10 mouse cellular contexts compared by ENCODE assay signal in the genomic region with DNA sequence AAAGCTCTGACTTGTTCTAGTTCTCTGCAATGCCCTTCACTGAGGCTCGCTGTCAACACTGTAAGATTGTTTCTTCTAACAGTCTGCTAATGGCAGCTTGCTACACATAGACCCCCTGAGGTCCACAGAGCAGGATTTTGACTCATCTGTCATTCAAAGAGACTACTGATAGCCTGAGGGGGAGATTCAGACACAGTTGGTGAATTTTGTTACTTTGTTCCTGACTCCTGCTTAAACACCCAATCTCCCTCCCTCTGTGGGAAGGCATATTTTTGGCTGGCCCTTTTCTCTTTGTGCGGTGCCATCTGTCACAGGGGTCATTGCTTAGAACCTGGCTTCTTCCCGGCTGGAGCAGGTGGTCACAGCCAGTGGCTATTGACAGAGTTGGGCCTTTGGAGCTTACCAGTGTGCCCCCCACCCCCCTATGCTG. TPM values are rescaled to one million over a fixed set of nuclear protein-coding genes. Genes with fewer than 3 reads are reported as not detected.
A peak's percentile ranks its signal among the peaks of the same experiment; 100 is the strongest.
DNase-seq lines count a peak whose midpoint lies in the region; ATAC-seq and TF ChIP-seq lines count a peak whose summit lies in the region.
"Had no signal": no experiment of that assay in that cellular context is flagged by ENCODE, and none has a peak within 500 bp of the region (broad histone marks: within the 10 kb centered on the region; RNA-seq: fewer than 3 reads in every experiment).

No protein-coding gene starts in this region.

- peaks cover 28% of the 10 kb centered on the region for H3K4me1 ChIP-seq in hindbrain, embryonic 14.5 days (replicated peaks; ENCODE audit: control insufficient read depth, insufficient read depth, low read length)
- peaks cover 19% of the 10 kb centered on the region for H3K4me1 ChIP-seq in olfactory bulb, adult 2 months (ENCODE audit: control insufficient read depth, insufficient read depth, low read length)

- no peak overlapping the region for H3K4me3 ChIP-seq in hindbrain, embryonic 14.5 days (replicated peaks; ENCODE audit: low read length)
- no peak overlapping the region for H3K4me3 ChIP-seq in olfactory bulb, adult 2 months (ENCODE audit: insufficient read depth, low read depth, low read length)

- intact Hi-C loops in left cerebral cortex, postnatal 4 days (cut with DNase I) = no loop called here
- intact Hi-C loops in left cerebral cortex, postnatal 25 days (cut with DNase I) = loop anchor here (2.0 kb wide), 1 partner anchor 39 kb away; no protein-coding TSS in a partner anchor

- H3K4me2 ChIP-seq in hindbrain, embryonic 14.5 days (replicated peaks) = no peak overlapping the region
- H3K4me2 ChIP-seq: lung, embryonic 14.5 days had no signal

- no peak overlapping the region for H3K9ac ChIP-seq in hindbrain, embryonic 14.5 days
- H3K9ac ChIP-seq: lung, embryonic 14.5 days had no signal

- H3K36me3 ChIP-seq in hindbrain, embryonic 14.5 days (replicated peaks; ENCODE audit: control insufficient read depth, insufficient read depth) = no peaks in the 10 kb centered on the region

- peak; percentile 73; the same call in 1 of the 2 replicates for ATAC-seq in hindbrain, embryonic 14.5 days (ENCODE audit: low FRiP score)
- no peak for ATAC-seq in monocyte, adult 5-6 weeks (replicated peaks; ENCODE audit: insufficient number of reproducible peaks, low FRiP score, low TSS enrichment, poor library complexity, severe bottlenecking)

- H3K9me3 ChIP-seq in hindbrain, embryonic 14.5 days (ENCODE audit: control insufficient read depth, low read length) = no peaks in the 10 kb centered on the region

- H3K27me3 ChIP-seq in hindbrain, embryonic 14.5 days (ENCODE audit: control insufficient read depth, insufficient read depth, low read length) = no peaks in the 10 kb centered on the region

- peak overlapping the region; percentile 82 for H3K27ac ChIP-seq in hindbrain, embryonic 14.5 days
- peak overlapping the region; percentile 23; the same call in 1 of the 2 replicates for H3K27ac ChIP-seq in olfactory bulb, adult 2 months (ENCODE audit: insufficient read depth, low read depth, low read length)

- no peak for TF ChIP-seq POLR2A in olfactory bulb, adult 2 months (IDR thresholded peaks at IDR 0.05; ENCODE audit: insufficient read depth, low read depth, low read length)

- TF ChIP-seq CTCF in olfactory bulb, adult 2 months (IDR thresholded peaks at IDR 0.05; ENCODE audit: insufficient read depth, low read depth, low read length) = no peak

- DNase-seq in left cerebral cortex, postnatal 4 days = peak; percentile 90
- DNase-seq in left cerebral cortex, postnatal 25 days (ENCODE audit: low spot score in 2 of 2) = no peak
- DNase-seq in embryo, embryonic 9.5 days (ENCODE audit: extremely low spot score) = peak; percentile 19
- DNase-seq in hindbrain, embryonic 14.5 days (ENCODE audit: low spot score) = peak; percentile 65
- no peak for DNase-seq in adrenal gland, postnatal 10 days
- no peak for DNase-seq in urinary bladder, postnatal 25 days (ENCODE audit: low spot score)
- DNase-seq: lung, embryonic 14.5 days had no signal

- WGBS in hindbrain, embryonic 14.5 days = 7% methylated on average over 3 of the region's 3 CpGs
- 29% methylated on average over 3 of the region's 3 CpGs for WGBS in olfactory bulb, adult 2 months

RNA-seq across cellular contexts. Expression of a gene that starts 40.1 kb away (rescaled TPM):
- 100 to 1,000 TPM; 106 to 113 TPM for total RNA-seq in left cerebral cortex, postnatal 4 days (2021)
- total RNA-seq in left cerebral cortex, postnatal 25 days (2021) = 100 to 1,000 TPM; 212 to 242 TPM
- 22.2 and 23.2 TPM in 2 replicates for polyA plus RNA-seq in hindbrain, embryonic 14.5 days (2014; fragmentation: Nextera tagmentation; extraction: Ambion mirVana)
- polyA plus RNA-seq in olfactory bulb, adult 2 months (2012; ENCODE audit: insufficient read depth, insufficient read length, low replicate concordance, missing spikeins) = not detected in 2 replicates
- 1 to 10 TPM; 2.5 to 5.6 TPM for total RNA-seq in adrenal gland, postnatal 10 days (2021)
- not detected in 3 replicates for total RNA-seq in monocyte, adult 5-6 weeks (2017)
- total RNA-seq: common myeloid progenitor, adult 5-6 weeks had no signal

Comparison
In these comparisons a context has a peak if more than half of its experiments do, and no peak if none do; other contexts are left out.
1. DNase-seq: peak in left cerebral cortex, postnatal 4 days (single experiment), embryo, embryonic 9.5 days (single experiment) and hindbrain, embryonic 14.5 days (single experiment); none in left cerebral cortex, postnatal 25 days (0 of 2), adrenal gland, postnatal 10 days (single experiment) and urinary bladder, postnatal 25 days (single experiment).
2. RNA of a gene that starts 40.1 kb away (total RNA-seq): 212 to 242 TPM in left cerebral cortex, postnatal 25 days and 106 to 113 TPM in left cerebral cortex, postnatal 4 days; 2.5 to 5.6 TPM in adrenal gland, postnatal 10 days and not detected in monocyte, adult 5-6 weeks; every median in the first group is over 10 times any median in the second.